Mouse (Mus musculus) bone marrow, adult 2 months (tissue): ENCODE measurements around the gene St3gal5.

Source experiments
- CTCF ChIP-seq: fragments of 200-500 bp; IDR thresholded peaks from 2 replicates; pipeline ENCODE4 v1.5.1; 2011; ENCODE audit warnings: low read length, control low read depth; ENCODE audit not compliant: control insufficient read depth, insufficient read depth
- POLR2A ChIP-seq: fragments of 200-500 bp; IDR thresholded peaks from 2 replicates; pipeline ENCODE4 v1.6.1; 2011; ENCODE audit warnings: low read depth, mild to moderate bottlenecking, control low read depth, low read length, borderline replicate concordance; ENCODE audit not compliant: control insufficient read depth

- TF ChIP-seq CTCF (no peak), POLR2A (no peak)
These were observed 78.6 kb downstream of the St3gal5 start for GRCm38 (mm10) chr6:72176004-72176403.
